Mouse (Mus musculus): Measurements from ENCODE around the gene 2410131K14Rik. TPM values are rescaled to one million over a fixed set of nuclear protein-coding genes. Genes with fewer than 3 reads are reported as not detected.

The 2410131K14Rik gene
- polyA plus RNA-seq, 1 experiment from 2014 or later: 7.7 TPM

- ATAC-seq (replicated peaks; ENCODE audit: low FRiP score, low read depth): no peak
- H3K9ac ChIP-seq (ENCODE audit: low read depth, low read length): no peak overlapping the region
- no peaks in the 10 kb centered on the region for H3K4me1 ChIP-seq (replicated peaks; ENCODE audit: insufficient read depth, low read length)
- no peak overlapping the region for H3K4me3 ChIP-seq (replicated peaks; ENCODE audit: low read depth, low read length)
- no peak overlapping the region for H3K27ac ChIP-seq
- 86% methylated on average over 18 of the region's 18 CpGs for WGBS
- DNase-seq (ENCODE audit: low spot score): no peak
- peaks cover 9% of the 10 kb centered on the region; the same call in 1 of the 2 replicates for H3K27me3 ChIP-seq (ENCODE audit: insufficient read depth, low read length)
- no peak overlapping the region for H3K4me2 ChIP-seq (ENCODE audit: low read length)
- H3K9me3 ChIP-seq (replicated peaks; ENCODE audit: low read length): no peaks in the 10 kb centered on the region
- no peaks in the 10 kb centered on the region for H3K36me3 ChIP-seq (ENCODE audit: insufficient read depth, low read length)
- TF ChIP-seq CTCF (IDR thresholded peaks at IDR 0.05; ENCODE audit: low read depth): peak; percentile 8; the same call in 1 of the 2 replicates
Measured at GRCm38 (mm10) chr5:118277741-118278495, 32.9 kb downstream of the 2410131K14Rik start.

GRCm38 (mm10) chr5:118291453-118291852, 46.4 kb downstream of the 2410131K14Rik start:
- 90% methylated on average over 4 of the region's 4 CpGs for WGBS
- Histone ChIP-seq H3K9ac (ENCODE audit: low read depth, low read length) (no peak overlapping the region), H3K27me3 (ENCODE audit: insufficient read depth, low read length) (no peaks in the 10 kb centered on the region), H3K9me3 (replicated peaks; ENCODE audit: low read length) (no peaks in the 10 kb centered on the region), H3K4me1 (replicated peaks; ENCODE audit: insufficient read depth, low read length) (0 out of 2 replicates have a peak, but pooled peaks cover 3% of the 10 kb centered on the region), H3K4me2 (ENCODE audit: low read length) (no peak overlapping the region), H3K27ac (no peak overlapping the region), H3K4me3 (replicated peaks; ENCODE audit: low read depth, low read length) (no peak overlapping the region), H3K36me3 (ENCODE audit: insufficient read depth, low read length) (no peaks in the 10 kb centered on the region)
- peak; percentile 16; the same call in 1 of the 2 replicates for TF ChIP-seq CTCF (IDR thresholded peaks at IDR 0.05; ENCODE audit: low read depth)
- ATAC-seq (replicated peaks; ENCODE audit: low FRiP score, low read depth) (no peak), DNase-seq (ENCODE audit: low spot score) (no peak)

GRCm38 (mm10) chr5:118292476-118292875, 47.4 kb downstream of the 2410131K14Rik start:
- H3K27ac ChIP-seq: no peak overlapping the region
- ATAC-seq (replicated peaks; ENCODE audit: low FRiP score, low read depth) (no peak), DNase-seq (ENCODE audit: low spot score) (no peak)
- 0 out of 2 replicates have a peak, but pooled peaks cover 3% of the 10 kb centered on the region for H3K4me1 ChIP-seq (replicated peaks; ENCODE audit: insufficient read depth, low read length)
- TF ChIP-seq CTCF (IDR thresholded peaks at IDR 0.05; ENCODE audit: low read depth): no peak
- no peak overlapping the region for H3K4me3 ChIP-seq (replicated peaks; ENCODE audit: low read depth, low read length)
- no peaks in the 10 kb centered on the region for H3K27me3 ChIP-seq (ENCODE audit: insufficient read depth, low read length)
- 58% methylated on average over 4 of the region's 4 CpGs for WGBS
- H3K36me3 ChIP-seq (ENCODE audit: insufficient read depth, low read length): no peaks in the 10 kb centered on the region
- no peak overlapping the region for H3K9ac ChIP-seq (ENCODE audit: low read depth, low read length)
- H3K9me3 ChIP-seq (replicated peaks; ENCODE audit: low read length): no peaks in the 10 kb centered on the region
- no peak overlapping the region for H3K4me2 ChIP-seq (ENCODE audit: low read length)

- peak overlapping the region; percentile 22 for H3K4me3 ChIP-seq (replicated peaks; ENCODE audit: low read depth, low read length)
- no peak overlapping the region for H3K9ac ChIP-seq (ENCODE audit: low read depth, low read length)
- H3K27ac ChIP-seq: no peak overlapping the region
- ATAC-seq (replicated peaks; ENCODE audit: low FRiP score, low read depth) (peak; percentile 50; the same call in 1 of the 2 replicates), DNase-seq (ENCODE audit: low spot score) (peak; percentile 89)
- 26% methylated on average over 23 of the region's 23 CpGs for WGBS
- H3K4me2 ChIP-seq (ENCODE audit: low read length): peak overlapping the region; percentile 49
- H3K4me1 ChIP-seq (replicated peaks; ENCODE audit: insufficient read depth, low read length): 0 out of 2 replicates have a peak, but pooled peaks cover 3% of the 10 kb centered on the region
- H3K9me3 ChIP-seq (replicated peaks; ENCODE audit: low read length): no peaks in the 10 kb centered on the region
- no peaks in the 10 kb centered on the region for H3K27me3 ChIP-seq (ENCODE audit: insufficient read depth, low read length)
- TF ChIP-seq CTCF (IDR thresholded peaks at IDR 0.05; ENCODE audit: low read depth): no peak
- H3K36me3 ChIP-seq (ENCODE audit: insufficient read depth, low read length): no peaks in the 10 kb centered on the region
Measured at GRCm38 (mm10) chr5:118294086-118294864, 49.2 kb downstream of the 2410131K14Rik start.

GRCm38 (mm10) chr5:118294865-118295258, 49.8 kb downstream of the 2410131K14Rik start:
- 81% methylated on average over 7 of the region's 7 CpGs for WGBS
- H3K36me3 ChIP-seq (ENCODE audit: insufficient read depth, low read length): no peaks in the 10 kb centered on the region
- H3K27me3 ChIP-seq (ENCODE audit: insufficient read depth, low read length): no peaks in the 10 kb centered on the region
- no peak for DNase-seq (ENCODE audit: low spot score)
- no peak overlapping the region for H3K9ac ChIP-seq (ENCODE audit: low read depth, low read length)
- H3K4me2 ChIP-seq (ENCODE audit: low read length): peak overlapping the region; percentile 49
- 0 out of 2 replicates have a peak, but pooled peaks cover 3% of the 10 kb centered on the region for H3K4me1 ChIP-seq (replicated peaks; ENCODE audit: insufficient read depth, low read length)
- no peak overlapping the region for H3K27ac ChIP-seq
- TF ChIP-seq CTCF (IDR thresholded peaks at IDR 0.05; ENCODE audit: low read depth): no peak
- peak overlapping the region; percentile 22; the same call in 1 of the 2 replicates for H3K4me3 ChIP-seq (replicated peaks; ENCODE audit: low read depth, low read length)
- no peak for ATAC-seq (replicated peaks; ENCODE audit: low FRiP score, low read depth)
- no peaks in the 10 kb centered on the region for H3K9me3 ChIP-seq (replicated peaks; ENCODE audit: low read length)

- ATAC-seq (replicated peaks; ENCODE audit: low FRiP score, low read depth): peak; percentile 79
- H3K9ac ChIP-seq (ENCODE audit: low read depth, low read length): no peak overlapping the region
Measured at GRCm38 (mm10) chr5:118297338-118297746, 52.3 kb downstream of the 2410131K14Rik start.

More at GRCm38 (mm10) chr5:118297338-118297746, 52.3 kb downstream of the 2410131K14Rik start:
- no peak for TF ChIP-seq CTCF (IDR thresholded peaks at IDR 0.05; ENCODE audit: low read depth)
- no peaks in the 10 kb centered on the region for H3K36me3 ChIP-seq (ENCODE audit: insufficient read depth, low read length)
- 14% methylated on average over 12 of the region's 12 CpGs for WGBS
- H3K4me2 ChIP-seq (ENCODE audit: low read length): no peak overlapping the region; the same call in 1 of the 2 replicates
- H3K4me1 ChIP-seq (replicated peaks; ENCODE audit: insufficient read depth, low read length): 0 out of 2 replicates have a peak, but pooled peaks cover 3% of the 10 kb centered on the region
- no peak overlapping the region for H3K4me3 ChIP-seq (replicated peaks; ENCODE audit: low read depth, low read length)
- peak; percentile 86 for DNase-seq (ENCODE audit: low spot score)
- no peak overlapping the region for H3K27ac ChIP-seq
- H3K9me3 ChIP-seq (replicated peaks; ENCODE audit: low read length): no peaks in the 10 kb centered on the region
- no peaks in the 10 kb centered on the region for H3K27me3 ChIP-seq (ENCODE audit: insufficient read depth, low read length)

Data from kidney, postnatal 0 days (tissue).